Mouse (Mus musculus) lung, postnatal 14 days (tissue): ENCODE measurements around the gene Vps9d1.
"Not testable (repeated sequence)": the region's sequence is repeated elsewhere in the genome, so short reads cannot be mapped to it uniquely, and the experiment has no call there.

Experiments
- DNase-seq: peaks from one replicate; pipeline ENCODE4 v3.0.0; 2021

Vps9d1 gene

DNA sequence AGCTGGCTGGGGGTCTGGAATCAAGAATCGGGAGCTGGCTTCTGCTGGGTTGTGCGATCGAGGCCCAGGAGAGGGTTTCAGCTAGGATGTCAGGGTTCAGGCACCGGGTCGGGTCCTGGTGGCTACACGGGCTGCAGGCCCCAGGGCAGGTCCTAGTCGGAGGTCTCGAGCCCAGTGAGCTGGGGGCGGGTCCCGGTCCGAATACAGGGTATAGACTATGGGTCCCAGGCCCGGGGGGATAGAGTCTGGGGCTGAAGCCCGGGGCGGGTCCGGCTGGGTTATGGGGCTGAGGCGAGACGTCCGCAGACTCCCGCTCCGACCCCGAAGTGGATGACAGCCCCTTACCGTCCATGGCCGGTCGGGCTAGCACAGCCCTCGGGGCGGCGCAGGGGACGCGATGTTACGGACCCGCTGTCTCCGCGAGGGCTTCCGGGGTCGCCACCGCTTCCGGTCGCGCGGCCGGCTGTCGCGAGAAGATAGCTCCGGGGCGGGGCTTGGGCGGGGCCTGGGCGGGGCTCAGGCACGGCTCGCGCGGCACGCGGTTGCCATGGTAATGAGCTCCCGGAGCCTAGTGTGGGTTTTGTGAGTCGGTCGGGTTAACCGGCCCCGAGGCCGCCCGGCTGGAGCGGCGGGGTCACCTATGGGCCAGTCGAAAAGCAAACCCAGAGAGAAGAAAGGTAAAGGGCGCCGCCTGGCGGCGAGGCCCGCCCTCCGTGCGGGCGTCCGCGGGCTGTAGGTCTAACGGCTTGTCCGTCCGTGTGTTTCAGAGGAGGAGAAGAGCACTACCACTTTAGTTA, 41.6 kb downstream of the Vps9d1 start, which contains the start of the genes Chmp1a and Spata33:
Chmp1a (minus strand) TSS at position 443 of the 797 bp plus-strand sequence.
Spata33 (plus strand) TSS at position 512 of the 797 bp plus-strand sequence.
- peak; percentile 90 for DNase-seq

DNA sequence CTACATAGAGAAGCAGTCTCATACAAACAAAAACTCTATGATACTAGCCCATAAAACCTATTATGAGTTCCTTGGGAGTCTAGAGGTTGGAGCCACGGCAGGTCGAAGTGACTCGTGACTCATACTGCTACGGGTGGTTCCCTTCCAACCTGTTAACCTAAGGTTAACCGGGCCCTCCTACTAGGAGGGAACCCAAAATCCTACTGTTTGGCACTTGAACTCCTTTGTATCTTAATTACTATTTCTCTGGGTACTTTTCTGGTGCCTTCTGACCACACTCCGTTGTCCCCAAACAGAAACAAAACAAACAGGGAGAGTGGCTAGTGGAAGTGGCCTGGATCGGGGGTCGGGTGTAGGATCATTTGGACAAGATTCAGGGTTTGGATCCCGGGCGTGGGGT, 42.3 kb downstream of the Vps9d1 start:
- DNase-seq: no peak

DNA sequence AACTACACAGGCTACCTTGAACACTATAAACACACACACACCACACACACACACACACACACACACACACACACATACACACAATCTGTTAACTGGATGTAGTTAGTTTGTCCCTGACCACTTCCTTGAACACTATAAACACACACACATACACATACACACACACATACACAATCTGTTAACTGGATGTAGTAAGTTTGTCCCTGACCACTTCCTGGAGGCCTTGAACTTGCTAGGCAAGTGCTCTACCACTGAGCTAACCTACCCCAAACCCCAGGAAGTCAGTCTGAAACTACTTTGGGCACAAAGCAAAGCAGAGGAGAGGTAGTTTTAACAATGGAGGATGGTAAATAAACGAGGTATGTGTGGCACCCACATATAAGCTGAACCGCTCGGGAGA, 50.6 kb downstream of the Vps9d1 start:
- DNase-seq: no peak

DNA sequence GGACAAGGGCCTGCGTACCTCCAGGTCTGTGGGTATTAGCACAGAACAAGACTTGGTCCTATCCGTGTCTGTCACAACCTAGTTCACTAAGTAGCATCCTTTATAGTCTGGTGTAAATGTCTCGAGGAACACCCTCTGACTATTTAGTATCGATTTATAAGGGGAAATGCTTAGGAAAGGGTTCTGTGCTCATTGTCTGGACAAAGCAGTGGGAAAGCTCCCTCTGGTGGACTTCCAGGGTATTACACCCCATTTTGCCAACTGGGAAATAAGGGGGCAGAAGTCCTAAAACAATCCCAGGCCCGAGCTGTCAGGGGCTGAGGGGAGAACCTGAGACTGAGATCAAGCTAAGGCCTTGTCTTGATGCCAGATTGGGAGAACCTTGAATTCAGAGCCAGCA, 51.9 kb downstream of the Vps9d1 start:
- DNase-seq: peak; percentile 85

DNA sequence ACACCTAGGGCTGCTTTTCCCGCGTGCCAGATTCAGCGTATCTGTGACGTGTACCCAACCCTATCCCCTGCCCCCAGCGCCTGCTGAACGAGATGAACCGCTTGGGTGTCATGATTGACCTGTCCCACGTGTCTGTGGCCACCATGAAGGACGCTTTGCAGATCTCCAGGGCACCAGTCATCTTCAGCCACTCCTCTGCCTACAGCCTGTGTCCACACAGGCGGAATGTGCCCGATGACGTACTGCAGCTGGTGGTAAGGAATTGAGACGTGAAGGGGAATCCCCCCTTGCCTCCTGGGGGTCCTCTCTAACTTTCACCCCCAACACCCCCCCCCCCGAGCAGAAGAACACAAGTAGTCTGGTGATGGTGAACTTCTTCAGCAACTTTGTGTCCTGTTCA, 54.3 kb downstream of the Vps9d1 start:
- DNase-seq: no peak

DNA sequence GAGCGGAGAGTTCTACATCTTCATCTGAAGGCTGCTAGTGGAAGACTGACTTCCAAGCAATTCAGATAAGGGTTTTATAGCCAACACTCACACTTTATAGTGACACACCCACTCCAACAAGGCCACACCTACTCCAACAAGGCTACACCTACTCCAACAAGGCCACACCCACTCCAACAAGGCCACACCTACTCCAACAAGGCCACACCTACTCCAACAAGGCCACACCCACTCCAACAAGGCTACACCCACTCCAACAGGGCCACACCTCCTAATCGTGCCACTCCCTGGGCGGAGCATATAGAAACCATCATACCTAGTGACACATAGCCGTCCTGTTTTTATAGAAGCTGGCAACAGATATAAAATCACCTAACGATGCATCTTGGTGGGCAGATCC, 57.1 kb downstream of the Vps9d1 start:
- DNase-seq: not testable (repeated sequence)

DNA sequence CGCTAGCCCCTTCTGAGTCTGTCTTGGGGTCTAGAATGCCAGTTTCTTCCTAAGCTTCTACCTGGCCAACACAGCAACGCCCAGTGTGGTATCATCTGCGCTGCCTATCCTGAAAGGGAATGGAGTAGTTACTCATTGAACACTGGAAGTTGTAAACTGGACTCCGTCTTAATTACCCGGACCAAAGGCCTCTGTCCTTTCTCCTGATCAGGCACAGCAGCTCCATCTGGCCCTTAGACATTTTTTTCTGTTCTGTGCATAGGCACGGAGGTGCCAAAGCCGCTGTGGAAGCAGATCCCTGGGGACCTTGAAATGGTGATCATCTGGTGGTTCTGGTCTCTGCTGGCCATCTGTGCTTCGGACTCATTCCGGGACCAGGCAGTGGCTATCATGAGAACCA, 60.4 kb downstream of the Vps9d1 start:
- no peak for DNase-seq
